Mouse (Mus musculus) adrenal gland, postnatal 10 days (tissue): ENCODE results near the gene Olfr308. TPM values are rescaled to one million over a fixed set of nuclear protein-coding genes. Genes with fewer than 3 reads are reported as not detected.
"Not testable (repeated sequence)": the region's sequence is repeated elsewhere in the genome, so short reads cannot be mapped to it uniquely, and the experiment has no call there.

ENCODE experiments used
- DNase-seq: peaks from one replicate; pipeline ENCODE4 v3.0.0; 2021; ENCODE audit warnings: mixed read lengths
- long read RNA-seq, 2 experiments: library from polyadenylated mRNA; stranded (forward); transcript quantifications; one replicate each; pipeline ENCODE4 v2.0.0; 2021
- microRNA-seq: library from miRNA; unstranded; fragments of <30 nt; microRNA quantifications from one replicate; pipeline ENCODE4 v1.2.0, GENCODE M21; 2021
- total RNA-seq, 2 experiments: library from RNA; stranded (reverse); gene quantifications; 2 replicates each; pipeline ENCODE4 v1.2.3; 2021

Gene Olfr308
- total RNA-seq: not detected
- long read RNA-seq, experiment 1: 0 reads
- long read RNA-seq, experiment 2: 0 reads

DNA sequence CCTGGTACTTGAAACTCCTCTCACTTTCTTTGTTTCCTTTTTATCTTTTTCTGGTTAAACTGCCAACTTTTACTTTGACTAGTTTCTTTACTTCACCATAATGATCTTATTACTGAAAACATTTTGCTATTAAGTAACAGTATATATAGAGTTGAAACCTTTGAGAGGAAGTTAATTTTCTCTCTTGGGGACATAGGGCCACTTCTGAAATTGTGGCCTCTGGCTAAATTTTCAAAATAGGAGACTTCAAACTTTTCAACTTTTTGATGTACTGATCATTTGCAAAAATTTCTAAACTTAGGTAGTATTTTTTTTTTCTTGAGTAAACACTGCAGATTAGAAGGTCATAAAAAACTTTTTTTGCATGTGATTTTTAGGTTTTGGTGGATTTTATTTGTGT is at the start of gene Olfr308:
Gene Olfr308, minus strand, starts transcription at position 101 of the 400 bp plus-strand sequence.
- DNase-seq: no peak

DNA sequence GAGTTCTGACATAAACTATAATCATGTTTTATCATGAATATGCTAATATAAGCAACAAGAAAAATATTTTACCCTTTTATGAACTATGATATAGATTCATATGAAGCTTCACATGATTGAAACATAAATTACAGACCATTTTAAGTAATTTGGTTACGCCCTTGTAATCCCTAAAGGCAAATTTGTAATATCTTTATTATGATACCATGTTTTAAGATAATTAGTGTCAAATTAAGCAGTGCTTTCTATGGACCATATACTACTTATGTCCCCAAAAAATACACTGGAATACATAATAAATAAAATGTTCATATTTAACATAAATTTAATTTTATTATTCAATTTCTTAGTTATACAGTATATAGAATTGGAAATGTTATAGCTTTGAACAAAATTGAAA is 41.4 kb upstream of the Olfr308 start, which contains the start of gene Olfr305:
Gene Olfr305, minus strand, starts transcription at position 101 of the 400 bp plus-strand sequence.
- no peak for DNase-seq

DNA sequence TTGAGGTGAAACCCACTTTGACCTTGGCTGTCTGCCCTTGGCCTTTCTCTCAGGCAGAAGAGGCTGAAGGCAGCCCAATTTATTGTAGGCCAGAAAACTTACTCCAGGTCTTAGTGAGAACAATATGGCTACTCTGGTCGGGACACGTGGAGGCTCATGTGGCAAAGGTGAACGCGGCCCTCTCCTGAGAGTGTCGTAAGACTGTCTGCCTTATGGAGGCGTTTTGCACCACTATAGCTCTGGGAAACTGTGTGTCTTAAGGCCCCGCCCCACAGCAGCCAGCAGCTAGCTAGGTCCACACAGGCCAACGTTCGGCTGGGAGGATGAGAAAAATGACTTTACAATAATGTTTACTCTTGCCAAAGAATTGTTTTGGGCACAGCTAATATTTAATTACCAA is 20.9 kb upstream of the Olfr308 start:
- DNase-seq: not testable (repeated sequence)

GRCm38 (mm10) chr7:86344253-86344652 is 18.8 kb upstream of the Olfr308 start:
- no peak for DNase-seq

GRCm38 (mm10) chr7:86342881-86343565 is 17.6 kb upstream of the Olfr308 start:
- DNase-seq: no peak

GRCm38 (mm10) chr7:86337486-86337885 is 12.1 kb upstream of the Olfr308 start, which contains the start of gene Olfr307:
Olfr307 (minus strand) TSS chr7:86337586.
- DNase-seq: no peak

GRCm38 (mm10) chr7:86321323-86321722 is 4.1 kb downstream of the Olfr308 start:
- DNase-seq: no peak

DNA sequence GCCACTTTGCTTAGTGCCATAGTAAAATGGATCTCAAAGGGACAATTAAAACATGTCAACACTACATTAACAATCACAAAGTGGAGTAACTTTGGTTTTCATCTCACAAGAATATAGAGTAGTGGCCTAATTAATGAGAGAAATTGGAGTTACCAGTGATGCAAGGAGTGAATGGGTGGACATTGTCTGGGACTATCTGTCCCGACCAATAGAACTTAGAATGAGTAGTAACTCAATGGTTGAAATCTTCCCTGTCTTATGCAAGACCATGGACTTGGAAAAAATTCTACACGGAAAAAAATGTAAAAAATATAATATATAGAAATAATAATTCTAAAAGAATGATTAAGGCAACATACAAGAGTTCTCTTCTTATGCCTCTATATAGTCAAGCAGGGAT is 11.8 kb downstream of the Olfr308 start, which contains the start of gene Olfr309:
Gene Olfr309, minus strand, starts transcription at position 101 of the 400 bp plus-strand sequence.
- no peak for DNase-seq

DNA sequence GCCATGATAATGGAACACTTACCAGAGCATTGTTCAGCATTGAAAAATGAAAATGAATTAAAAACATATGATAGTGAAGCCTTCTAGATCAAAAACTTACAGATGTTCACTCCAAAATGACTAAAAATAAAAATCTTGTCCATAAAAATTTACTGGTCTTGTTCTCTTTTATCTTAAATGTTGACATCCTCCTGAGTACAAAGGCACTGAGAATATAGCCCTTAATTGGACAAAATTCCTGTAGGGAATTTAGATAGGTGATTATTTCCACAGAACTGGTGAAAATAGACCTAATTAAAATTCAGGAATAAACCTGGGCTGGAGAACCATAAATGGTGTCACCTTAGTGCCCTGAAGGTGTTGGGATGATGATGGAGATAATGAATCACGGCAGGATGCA is 48.4 kb downstream of the Olfr308 start, which contains the start of gene Olfr310:
Gene Olfr310, minus strand, starts transcription at position 101 of the 400 bp plus-strand sequence.
- no peak for DNase-seq

Small RNAs within 50 kb of the gene (microRNA-seq; reads per million reads assigned to microRNA genes)
- gene Gm23192: not detected

Other genes with a start within 250 kb of the Olfr308 start
- not detected for gene Vmn2r75, start 153.9 kb downstream of the Olfr308 start, total RNA-seq
- gene Vmn2r76, start 79.3 kb downstream of the Olfr308 start, total RNA-seq: not detected
- gene Olfr310, start 48.5 kb downstream of the Olfr308 start, total RNA-seq: not detected
- gene Olfr309, start 11.9 kb downstream of the Olfr308 start, total RNA-seq: not detected
- gene Olfr307, start 12.0 kb upstream of the Olfr308 start, total RNA-seq: not detected
- gene Olfr305, start 41.3 kb upstream of the Olfr308 start, total RNA-seq: not detected
- gene Olfr304, start 61.0 kb upstream of the Olfr308 start, total RNA-seq: not detected
- not detected for gene Olfr303, start 72.2 kb upstream of the Olfr308 start, total RNA-seq
- gene Olfr301, start 78.2 kb upstream of the Olfr308 start, total RNA-seq: not detected
- gene Olfr299, start 134.3 kb upstream of the Olfr308 start, total RNA-seq: not detected
- not detected for gene Olfr298, start 166.9 kb upstream of the Olfr308 start, total RNA-seq
- gene Olfr297, start 194.3 kb upstream of the Olfr308 start, total RNA-seq: not detected